Mouse (Mus musculus): Measurements from ENCODE around the gene Zyg11b. TPM values are rescaled to one million over a fixed set of nuclear protein-coding genes. Genes with fewer than 3 reads are reported as not detected.

Zyg11b gene
- polyA plus RNA-seq, 1 experiment: 2.5 TPM

DNA sequence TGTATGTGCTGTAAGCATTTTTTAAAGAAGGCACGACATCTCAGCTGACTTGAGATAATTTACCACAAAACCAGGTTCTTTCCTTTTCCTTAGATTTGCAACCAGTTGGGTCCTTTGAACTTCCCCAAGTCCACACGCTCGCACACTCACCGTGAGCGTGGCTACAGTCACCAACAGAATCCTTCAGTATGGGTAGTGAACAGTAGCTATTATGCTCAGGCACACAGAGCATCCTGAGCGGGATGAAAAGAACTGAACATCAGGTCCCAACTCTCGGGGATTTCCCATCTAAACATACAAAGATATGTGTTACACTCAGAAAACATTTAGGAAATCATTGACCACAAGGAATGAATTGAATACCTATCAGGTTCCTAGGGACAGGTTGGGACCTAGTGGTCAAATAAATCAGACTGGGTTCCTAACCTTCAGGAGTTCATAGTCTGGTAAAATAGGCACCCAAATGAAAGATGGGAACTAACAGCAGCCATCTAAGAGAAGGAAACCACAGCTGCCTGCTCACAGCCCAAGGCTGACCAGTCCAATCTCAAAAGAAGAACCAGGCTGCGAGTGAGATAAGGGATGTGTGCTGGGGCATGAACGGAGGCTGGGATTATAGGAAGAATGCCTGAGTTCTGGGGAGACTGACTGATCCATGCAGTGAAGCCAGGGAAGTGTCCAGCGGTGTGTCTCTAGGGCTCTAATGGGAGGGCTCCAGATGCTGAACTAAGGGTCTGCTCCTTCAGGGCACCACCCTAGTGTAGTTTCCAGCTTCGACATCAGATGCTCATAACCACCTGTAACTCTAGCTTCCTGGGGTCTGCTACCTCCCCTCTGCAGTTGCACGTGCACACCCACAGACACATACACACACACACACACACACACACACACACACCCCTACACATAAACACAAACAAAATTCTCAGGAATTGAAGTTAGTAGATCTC lies 17.0 kb upstream of the Zyg11b start:
- no peaks in the 10 kb centered on the region for H3K27me3 ChIP-seq (ENCODE audit: control insufficient read depth, insufficient read depth, low read length)
- H3K4me1 ChIP-seq (ENCODE audit: control insufficient read depth, insufficient read depth, low read length): no peaks in the 10 kb centered on the region
- H3K36me3 ChIP-seq (ENCODE audit: control insufficient read depth, insufficient read depth, low read length): no peaks in the 10 kb centered on the region
- TF ChIP-seq CTCF (IDR thresholded peaks at IDR 0.05; ENCODE audit: control insufficient read depth, insufficient read depth, insufficient replicate concordance, low read depth, low read length): no peak
- H3K27ac ChIP-seq (ENCODE audit: control insufficient read depth, insufficient read depth, low read depth, low read length): no peak overlapping the region
- no peak overlapping the region for H3K4me3 ChIP-seq (ENCODE audit: control insufficient read depth, low read depth, low read length)

DNA sequence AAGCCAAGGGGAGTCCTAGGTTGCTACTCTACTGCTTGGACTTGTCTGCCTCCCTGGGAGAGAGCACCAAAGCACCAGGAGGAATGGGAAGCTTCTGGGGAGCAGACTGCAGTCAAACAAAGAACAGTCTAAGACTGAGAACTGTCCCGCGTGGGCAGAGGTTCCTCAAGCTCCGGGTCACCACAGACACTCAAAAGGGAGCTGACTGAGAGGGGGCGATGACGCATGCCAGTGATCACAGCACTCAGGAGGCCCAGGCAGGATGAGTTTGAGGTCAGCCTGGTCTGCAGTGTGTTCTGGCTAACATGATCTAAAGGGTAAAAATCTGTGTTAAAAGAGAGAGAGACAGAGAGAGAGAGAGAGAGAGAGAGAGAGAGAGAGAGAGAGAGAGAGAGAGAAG lies 13.1 kb upstream of the Zyg11b start:
- TF ChIP-seq POLR2A (IDR thresholded peaks at IDR 0.05; ENCODE audit: control insufficient read depth, low read depth, low read length): no peak
- no peak for TF ChIP-seq CTCF (IDR thresholded peaks at IDR 0.05; ENCODE audit: control insufficient read depth, insufficient read depth, insufficient replicate concordance, low read depth, low read length)
- Histone ChIP-seq H3K27ac (ENCODE audit: control insufficient read depth, insufficient read depth, low read depth, low read length) (no peak overlapping the region), H3K36me3 (ENCODE audit: control insufficient read depth, insufficient read depth, low read length) (no peaks in the 10 kb centered on the region)

DNA sequence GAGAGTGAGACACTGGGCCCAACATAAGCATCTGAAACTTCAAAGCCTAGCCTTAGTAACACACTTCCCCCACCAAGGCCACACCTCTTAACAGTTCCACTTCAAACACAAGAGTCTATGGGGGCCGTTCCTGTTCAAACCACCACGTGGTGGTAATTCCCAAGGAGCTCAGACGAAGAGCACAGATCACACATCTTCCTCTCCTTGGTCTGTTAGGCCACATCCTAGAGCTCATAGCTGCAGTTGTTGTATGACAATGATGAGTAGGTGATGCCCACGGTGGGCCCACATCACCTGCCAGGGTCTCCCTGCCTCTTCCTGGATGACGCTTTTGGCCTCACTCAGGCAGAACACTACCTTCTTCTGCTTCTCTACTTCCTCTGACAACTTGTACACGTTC lies 9.8 kb upstream of the Zyg11b start:
- Histone ChIP-seq H3K4me1 (ENCODE audit: control insufficient read depth, insufficient read depth, low read length) (no peaks in the 10 kb centered on the region), H3K36me3 (ENCODE audit: control insufficient read depth, insufficient read depth, low read length) (no peaks in the 10 kb centered on the region), H3K27me3 (ENCODE audit: control insufficient read depth, insufficient read depth, low read length) (no peaks in the 10 kb centered on the region), H3K27ac (ENCODE audit: control insufficient read depth, insufficient read depth, low read depth, low read length) (no peak overlapping the region), H3K4me3 (ENCODE audit: control insufficient read depth, low read depth, low read length) (no peak overlapping the region)
- TF ChIP-seq CTCF (IDR thresholded peaks at IDR 0.05; ENCODE audit: control insufficient read depth, insufficient read depth, insufficient replicate concordance, low read depth, low read length) (no peak), POLR2A (IDR thresholded peaks at IDR 0.05; ENCODE audit: control insufficient read depth, low read depth, low read length) (no peak)

More for the DNA sequence above, 13.1 kb upstream of the Zyg11b start:
- no peak overlapping the region for H3K4me3 ChIP-seq (ENCODE audit: control insufficient read depth, low read depth, low read length)
- no peaks in the 10 kb centered on the region for H3K27me3 ChIP-seq (ENCODE audit: control insufficient read depth, insufficient read depth, low read length)
- H3K4me1 ChIP-seq (ENCODE audit: control insufficient read depth, insufficient read depth, low read length): no peaks in the 10 kb centered on the region

DNA sequence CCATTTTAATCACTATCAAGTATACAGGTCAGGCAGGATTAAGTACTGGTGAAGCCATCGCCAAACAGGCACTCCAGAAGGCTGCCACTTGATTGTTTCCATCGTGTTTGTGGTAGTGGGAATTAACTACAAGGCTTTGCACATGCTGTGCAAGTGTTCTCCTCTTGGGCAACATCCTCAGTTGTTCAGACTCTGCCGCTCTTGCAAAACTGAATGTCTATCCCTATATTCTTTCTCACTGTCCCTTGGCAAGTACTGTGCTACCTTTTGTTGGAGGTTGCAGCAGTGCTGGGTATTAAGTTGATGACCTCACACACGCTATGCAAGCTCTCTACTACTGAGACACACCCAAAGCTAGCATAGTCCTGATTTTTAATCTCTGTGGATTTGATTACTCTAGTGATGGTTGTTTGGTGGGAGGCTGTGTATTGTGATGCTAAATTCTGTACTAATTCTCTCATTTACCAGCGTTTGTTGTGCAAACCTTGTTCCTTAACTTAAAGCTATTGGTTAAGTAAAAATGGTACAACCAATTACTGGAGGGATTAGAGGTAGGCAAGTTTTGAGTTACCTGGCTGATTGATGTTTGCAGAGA lies 1.5 kb upstream of the Zyg11b start:
- peaks cover 4% of the 10 kb centered on the region for H3K4me1 ChIP-seq (ENCODE audit: control insufficient read depth, insufficient read depth, low read length)
- no peak overlapping the region for H3K27ac ChIP-seq (ENCODE audit: control insufficient read depth, insufficient read depth, low read depth, low read length)
- TF ChIP-seq POLR2A (IDR thresholded peaks at IDR 0.05; ENCODE audit: control insufficient read depth, low read depth, low read length): no peak
- no peak for TF ChIP-seq CTCF (IDR thresholded peaks at IDR 0.05; ENCODE audit: control insufficient read depth, insufficient read depth, insufficient replicate concordance, low read depth, low read length)
- no peaks in the 10 kb centered on the region for H3K36me3 ChIP-seq (ENCODE audit: control insufficient read depth, insufficient read depth, low read length)
- no peak overlapping the region for H3K4me3 ChIP-seq (ENCODE audit: control insufficient read depth, low read depth, low read length)
- H3K27me3 ChIP-seq (ENCODE audit: control insufficient read depth, insufficient read depth, low read length): no peaks in the 10 kb centered on the region

DNA sequence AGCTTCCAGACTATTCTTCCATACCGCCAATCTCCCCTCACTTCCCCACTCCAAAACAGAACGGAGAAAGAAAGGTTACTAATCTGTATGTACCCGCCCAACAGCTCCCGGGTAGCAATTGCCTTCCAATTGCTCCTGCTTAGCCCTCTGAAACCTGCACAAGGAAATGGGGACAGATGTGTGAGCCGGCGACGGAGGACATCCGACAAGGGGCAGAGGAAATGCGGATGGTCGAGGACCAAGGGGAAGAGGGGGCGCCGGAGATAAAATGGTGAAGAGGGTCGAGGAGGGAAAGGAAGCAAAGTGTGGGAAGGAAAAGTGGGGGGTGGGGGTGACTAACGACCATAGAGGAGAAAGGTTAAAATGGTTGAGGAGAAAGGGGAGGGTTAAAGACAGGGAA lies 630 bp downstream of the Zyg11b start:
- Histone ChIP-seq H3K36me3 (ENCODE audit: control insufficient read depth, insufficient read depth, low read length) (no peaks in the 10 kb centered on the region), H3K4me1 (ENCODE audit: control insufficient read depth, insufficient read depth, low read length) (peaks cover 4% of the 10 kb centered on the region), H3K27me3 (ENCODE audit: control insufficient read depth, insufficient read depth, low read length) (no peaks in the 10 kb centered on the region), H3K4me3 (ENCODE audit: control insufficient read depth, low read depth, low read length) (peak overlapping the region; percentile 88), H3K27ac (ENCODE audit: control insufficient read depth, insufficient read depth, low read depth, low read length) (peak overlapping the region; percentile 67)
- TF ChIP-seq CTCF (IDR thresholded peaks at IDR 0.05; ENCODE audit: control insufficient read depth, insufficient read depth, insufficient replicate concordance, low read depth, low read length) (no peak), POLR2A (IDR thresholded peaks at IDR 0.05; ENCODE audit: control insufficient read depth, low read depth, low read length) (no peak)

DNA sequence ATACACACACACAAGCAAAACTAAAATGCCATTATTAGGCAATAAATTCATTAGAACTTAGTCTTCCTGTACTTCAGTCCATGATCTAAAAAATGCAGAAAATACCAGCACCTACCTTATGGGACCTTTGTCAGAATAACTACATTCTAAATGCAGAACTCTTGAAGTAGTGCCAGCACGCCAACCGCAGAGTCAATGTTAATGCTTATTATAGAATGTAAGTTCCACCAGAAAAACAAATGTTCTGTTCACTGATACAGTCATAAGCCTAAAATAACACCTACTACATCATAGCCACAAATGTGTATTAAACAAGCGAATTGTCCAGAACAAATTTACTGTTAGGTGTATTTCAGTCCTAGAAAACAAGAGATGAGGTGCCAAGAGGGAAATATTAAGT lies 23.9 kb downstream of the Zyg11b start:
- Histone ChIP-seq H3K4me1 (ENCODE audit: control insufficient read depth, insufficient read depth, low read length) (no peaks in the 10 kb centered on the region), H3K4me3 (ENCODE audit: control insufficient read depth, low read depth, low read length) (no peak overlapping the region), H3K36me3 (ENCODE audit: control insufficient read depth, insufficient read depth, low read length) (no peaks in the 10 kb centered on the region), H3K27ac (ENCODE audit: control insufficient read depth, insufficient read depth, low read depth, low read length) (no peak overlapping the region), H3K27me3 (ENCODE audit: control insufficient read depth, insufficient read depth, low read length) (no peaks in the 10 kb centered on the region)
- no peak for TF ChIP-seq POLR2A (IDR thresholded peaks at IDR 0.05; ENCODE audit: control insufficient read depth, low read depth, low read length)

DNA sequence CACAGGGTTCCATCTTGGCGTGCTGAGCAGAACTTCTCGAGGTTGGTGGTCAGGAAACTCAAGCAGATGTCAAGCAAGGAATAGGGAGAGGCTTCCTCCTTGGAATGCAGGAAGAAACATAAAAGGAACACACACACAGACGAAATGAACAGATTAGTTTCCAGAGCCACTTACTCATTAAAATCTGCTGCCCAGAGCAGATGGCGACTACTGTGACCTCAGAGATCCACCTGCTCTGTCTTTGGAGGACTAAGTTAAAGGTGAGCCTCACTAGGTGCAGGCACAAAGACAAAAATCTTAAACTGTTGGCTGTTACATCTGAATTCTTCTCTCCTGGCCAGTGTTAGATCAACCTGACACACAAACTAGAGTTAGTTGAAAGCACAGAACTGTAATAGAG lies 28.6 kb downstream of the Zyg11b start:
- no peaks in the 10 kb centered on the region for H3K36me3 ChIP-seq (ENCODE audit: control insufficient read depth, insufficient read depth, low read length)
- no peaks in the 10 kb centered on the region for H3K27me3 ChIP-seq (ENCODE audit: control insufficient read depth, insufficient read depth, low read length)
- no peak overlapping the region for H3K4me3 ChIP-seq (ENCODE audit: control insufficient read depth, low read depth, low read length)
- TF ChIP-seq POLR2A (IDR thresholded peaks at IDR 0.05; ENCODE audit: control insufficient read depth, low read depth, low read length): no peak
- TF ChIP-seq CTCF (IDR thresholded peaks at IDR 0.05; ENCODE audit: control insufficient read depth, insufficient read depth, insufficient replicate concordance, low read depth, low read length): no peak
- no peak overlapping the region for H3K27ac ChIP-seq (ENCODE audit: control insufficient read depth, insufficient read depth, low read depth, low read length)
- H3K4me1 ChIP-seq (ENCODE audit: control insufficient read depth, insufficient read depth, low read length): no peaks in the 10 kb centered on the region

Data from testis, adult 2 months (tissue).